Mouse (Mus musculus): Measurements from ENCODE around the gene Ap3m1.

DNA sequence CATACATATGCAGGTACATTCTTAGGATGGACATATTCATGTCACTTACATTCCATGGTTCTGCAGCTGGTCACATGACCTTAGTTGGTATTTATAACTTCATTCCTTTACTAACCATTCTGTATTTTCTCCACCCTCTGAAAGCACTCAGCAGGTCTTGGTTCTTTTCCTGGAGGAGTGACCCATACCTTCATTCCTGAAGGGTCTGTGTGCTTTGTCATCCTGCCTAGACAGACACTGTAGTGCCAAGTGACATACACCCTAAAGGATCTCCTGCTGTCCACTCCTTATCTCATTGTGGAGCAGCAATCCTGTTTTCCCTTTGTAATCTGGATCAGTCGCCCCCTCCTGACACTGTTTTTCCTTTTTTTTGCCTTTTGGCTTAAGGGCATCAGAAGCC is 30.5 kb upstream of the Ap3m1 start:
- TF ChIP-seq POLR2A (IDR thresholded peaks at IDR 0.05; ENCODE audit: borderline replicate concordance, extremely low read depth, low read depth, low read length) (no peak), CTCF (IDR thresholded peaks at IDR 0.05; ENCODE audit: insufficient read depth, low read length) (no peak)
